Comparison of ENCODE assay signal across 9 mouse cellular contexts in the genomic region with DNA sequence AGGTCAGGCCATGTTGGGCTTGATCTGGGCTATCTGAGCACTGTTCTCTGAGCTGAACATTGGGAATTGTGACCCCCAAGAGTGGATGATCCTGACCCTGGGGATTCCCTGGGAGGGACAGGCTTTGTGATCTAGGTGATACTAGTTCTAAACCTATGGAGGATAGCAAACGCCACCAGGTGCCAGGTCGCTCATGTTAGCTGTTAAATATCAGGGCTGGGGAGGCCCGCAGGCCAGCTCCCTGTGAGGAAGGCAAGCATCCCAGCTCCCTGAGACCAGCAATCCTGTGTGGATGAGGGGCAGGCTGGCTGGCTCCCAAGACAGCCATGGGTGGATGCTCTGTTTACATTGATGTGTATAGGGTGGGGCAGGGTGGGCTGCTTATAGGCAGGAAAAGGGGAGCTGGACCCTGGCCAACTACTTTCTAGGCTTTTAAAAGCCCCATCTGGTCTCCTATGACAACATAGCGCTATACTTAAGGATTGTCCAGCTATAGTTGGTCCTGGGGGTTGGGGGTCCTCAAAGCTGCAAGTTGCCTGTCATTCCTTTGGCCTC. TPM values are rescaled to one million over a fixed set of nuclear protein-coding genes. Genes with fewer than 3 reads are reported as not detected.
DNase-seq lines count a peak whose midpoint lies in the region; ATAC-seq and TF ChIP-seq lines count a peak whose summit lies in the region.
"Had no signal": no experiment of that assay in that cellular context is flagged by ENCODE, and none has a peak within 500 bp of the region (broad histone marks: within the 10 kb centered on the region; RNA-seq: fewer than 3 reads in every experiment).

No protein-coding gene starts in this region.

- peaks cover 40% of the 10 kb centered on the region for H3K4me1 ChIP-seq in embryonic facial prominence, embryonic 13.5 days
- H3K4me1 ChIP-seq in embryonic facial prominence, embryonic 10.5 days, result peaks cover 37% of the 10 kb centered on the region
- peaks cover 25% of the 10 kb centered on the region for H3K4me1 ChIP-seq in intestine, embryonic 14.5 days (replicated peaks; ENCODE audit: control insufficient read depth, insufficient read depth, low read length)
- H3K4me1 ChIP-seq in intestine, postnatal 0 days (replicated peaks; ENCODE audit: control insufficient read depth, insufficient read depth, low read length), result peaks cover 3% of the 10 kb centered on the region; the same call in 1 of the 2 replicates
- H3K4me1 ChIP-seq in intestine, embryonic 15.5 days (replicated peaks), result peaks cover 30% of the 10 kb centered on the region
- peaks cover 13% of the 10 kb centered on the region; the same call in 1 of the 2 replicates for H3K4me1 ChIP-seq in kidney, adult 2 months (ENCODE audit: control insufficient read depth, insufficient read depth, low read length)

- TF ChIP-seq POLR2A in kidney, adult 2 months (IDR thresholded peaks at IDR 0.05; ENCODE audit: low read depth, low read length), result no peak

- no peak overlapping the region for H3K4me2 ChIP-seq in embryonic facial prominence, embryonic 13.5 days
- no peak overlapping the region for H3K4me2 ChIP-seq in intestine, embryonic 14.5 days (ENCODE audit: low read length)
- H3K4me2 ChIP-seq in intestine, postnatal 0 days (replicated peaks; ENCODE audit: low read depth), result no peak overlapping the region; the same call in 1 of the 2 replicates
- H3K4me2 ChIP-seq in intestine, embryonic 15.5 days (replicated peaks), result no peak overlapping the region

- no peak for ATAC-seq in embryonic facial prominence, embryonic 13.5 days (ENCODE audit: insufficient number of reproducible peaks, insufficient read depth, low FRiP score, low TSS enrichment, low read depth)
- peak; percentile 21; the same call in 1 of the 2 replicates for ATAC-seq in intestine, embryonic 14.5 days (replicated peaks; ENCODE audit: low FRiP score, low TSS enrichment, low read depth)
- ATAC-seq in intestine, postnatal 0 days, result no peak
- 0 out of 2 replicates have a peak, but pooled peaks have one; percentile 37 for ATAC-seq in intestine, embryonic 15.5 days

- TF ChIP-seq CTCF in intestine, postnatal 0 days (IDR thresholded peaks at IDR 0.05; ENCODE audit: low read depth), result no peak
- TF ChIP-seq CTCF in C2C12 (IDR thresholded peaks at IDR 0.05; ENCODE audit: control insufficient read depth, insufficient read depth, insufficient read length), result no peak
- no peak for TF ChIP-seq CTCF in kidney, adult 2 months (conservative IDR thresholded peaks at IDR 0.05; ENCODE audit: insufficient read depth, insufficient read length, low read depth, low read length)

- H3K27ac ChIP-seq in embryonic facial prominence, embryonic 13.5 days, result 0 out of 2 replicates have a peak overlapping the region, but pooled peaks have one; percentile 1
- H3K27ac ChIP-seq in embryonic facial prominence, embryonic 10.5 days (replicated peaks), result no peak overlapping the region
- H3K27ac ChIP-seq in intestine, embryonic 14.5 days (ENCODE audit: low read depth), result no peak overlapping the region
- no peak overlapping the region for H3K27ac ChIP-seq in intestine, postnatal 0 days (ENCODE audit: low read depth, low read length)
- H3K27ac ChIP-seq in intestine, embryonic 15.5 days, result no peak overlapping the region
- H3K27ac ChIP-seq in kidney, adult 2 months (ENCODE audit: insufficient read depth, low read depth, low read length), result no peak overlapping the region

- H3ac ChIP-seq in C2C12 (ENCODE audit: control insufficient read depth, insufficient read length, low read depth), result peak overlapping the region; percentile 1

- WGBS in embryonic facial prominence, embryonic 13.5 days, result 82% methylated on average over 4 of the region's 4 CpGs
- WGBS in embryonic facial prominence, embryonic 10.5 days, result 89% methylated on average over 4 of the region's 4 CpGs
- WGBS in intestine, embryonic 14.5 days, result 51% methylated on average over 4 of the region's 4 CpGs
- 59% methylated on average over 4 of the region's 4 CpGs for WGBS in intestine, postnatal 0 days
- WGBS in intestine, embryonic 15.5 days, result 56% methylated on average over 4 of the region's 4 CpGs
- WGBS in kidney, adult 2 months, result 91% methylated on average over 4 of the region's 4 CpGs

- H3K9ac ChIP-seq in embryonic facial prominence, embryonic 13.5 days, result no peak overlapping the region; the same call in 1 of the 2 replicates
- no peak overlapping the region for H3K9ac ChIP-seq in intestine, embryonic 14.5 days (ENCODE audit: low read length)
- no peak overlapping the region for H3K9ac ChIP-seq in intestine, postnatal 0 days (ENCODE audit: low read depth, low read length)
- H3K9ac ChIP-seq in intestine, embryonic 15.5 days, result no peak overlapping the region

- H3K79me2 ChIP-seq in C2C12 (ENCODE audit: control insufficient read depth, insufficient read depth), result peaks cover 100% of the 10 kb centered on the region

- H3K27me3 ChIP-seq in embryonic facial prominence, embryonic 13.5 days, result no peaks in the 10 kb centered on the region
- H3K27me3 ChIP-seq in embryonic facial prominence, embryonic 10.5 days (replicated peaks; ENCODE audit: low read depth, poor library complexity, severe bottlenecking), result no peaks in the 10 kb centered on the region
- H3K27me3 ChIP-seq in intestine, embryonic 14.5 days (replicated peaks; ENCODE audit: control insufficient read depth, insufficient read depth, low read length), result no peaks in the 10 kb centered on the region
- no peaks in the 10 kb centered on the region for H3K27me3 ChIP-seq in intestine, postnatal 0 days (replicated peaks; ENCODE audit: control insufficient read depth, insufficient read depth, low read length)
- H3K27me3 ChIP-seq in C2C12 (ENCODE audit: control insufficient read depth, insufficient read depth, insufficient read length), result no peaks in the 10 kb centered on the region
- no peaks in the 10 kb centered on the region for H3K27me3 ChIP-seq in intestine, embryonic 15.5 days (replicated peaks)
- H3K27me3 ChIP-seq in kidney, adult 2 months (replicated peaks; ENCODE audit: control insufficient read depth, insufficient read depth, low read length), result no peaks in the 10 kb centered on the region

- H3K9me3 ChIP-seq in embryonic facial prominence, embryonic 13.5 days, result no peaks in the 10 kb centered on the region
- no peaks in the 10 kb centered on the region for H3K9me3 ChIP-seq in embryonic facial prominence, embryonic 10.5 days
- H3K9me3 ChIP-seq in intestine, embryonic 14.5 days (ENCODE audit: control insufficient read depth, low read length), result no peaks in the 10 kb centered on the region
- no peaks in the 10 kb centered on the region for H3K9me3 ChIP-seq in intestine, postnatal 0 days (ENCODE audit: control insufficient read depth)
- no peaks in the 10 kb centered on the region for H3K9me3 ChIP-seq in intestine, embryonic 15.5 days

- peaks cover 83% of the 10 kb centered on the region for H3K79me3 ChIP-seq in C2C12 (ENCODE audit: low read depth)

- DNase-seq in embryonic facial prominence, embryonic 10.5 days (ENCODE audit: low spot score), result no peak
- DNase-seq in intestine, embryonic 14.5 days (ENCODE audit: low spot score), result no peak
- DNase-seq in adrenal gland, postnatal 4 days (ENCODE audit: low spot score in 2 of 2), result no peak
- DNase-seq in kidney, adult 2 months, result no peak
- DNase-seq: cerebellum, adult 9-10 months had no signal

- H3K36me3 ChIP-seq in embryonic facial prominence, embryonic 13.5 days, result 0 out of 2 replicates have a peak, but pooled peaks cover 3% of the 10 kb centered on the region
- H3K36me3 ChIP-seq in embryonic facial prominence, embryonic 10.5 days (replicated peaks), result peaks cover 12% of the 10 kb centered on the region
- H3K36me3 ChIP-seq in intestine, embryonic 14.5 days (ENCODE audit: control insufficient read depth, insufficient read depth, low read length), result no peaks in the 10 kb centered on the region
- H3K36me3 ChIP-seq in intestine, postnatal 0 days (ENCODE audit: control insufficient read depth, insufficient read depth), result no peaks in the 10 kb centered on the region; the same call in 1 of the 2 replicates
- peaks cover 33% of the 10 kb centered on the region for H3K36me3 ChIP-seq in C2C12 (ENCODE audit: control insufficient read depth, insufficient read depth)
- H3K36me3 ChIP-seq in intestine, embryonic 15.5 days, result no peaks in the 10 kb centered on the region
- no peaks in the 10 kb centered on the region for H3K36me3 ChIP-seq in kidney, adult 2 months (ENCODE audit: control insufficient read depth, insufficient read depth, low read length)

- H3K4me3 ChIP-seq in embryonic facial prominence, embryonic 13.5 days, result no peak overlapping the region
- no peak overlapping the region for H3K4me3 ChIP-seq in embryonic facial prominence, embryonic 10.5 days
- no peak overlapping the region for H3K4me3 ChIP-seq in intestine, embryonic 14.5 days (ENCODE audit: low read depth, low read length)
- no peak overlapping the region for H3K4me3 ChIP-seq in intestine, postnatal 0 days (ENCODE audit: low read depth, low read length)
- no peak overlapping the region for H3K4me3 ChIP-seq in C2C12 (ENCODE audit: insufficient read depth, poor library complexity, severe bottlenecking)
- no peak overlapping the region for H3K4me3 ChIP-seq in intestine, embryonic 15.5 days (replicated peaks)
- H3K4me3 ChIP-seq in kidney, adult 2 months (ENCODE audit: insufficient read depth, low read depth, low read length), result no peak overlapping the region

TF ChIP-seq in C2C12, 6 proteins besides CTCF, POLR2A, EP300 and RAD21 (continues in another document):
- no peak for TF ChIP-seq MAX (IDR thresholded peaks at IDR 0.05)

RNA-seq across cellular contexts. Expression of gene Gramd4, which starts 10.5 kb away (rescaled TPM):
- 14.6 and 16.6 TPM in 2 replicates for polyA plus RNA-seq in embryonic facial prominence, embryonic 13.5 days (2015; fragmentation: Nextera tagmentation; extraction: Ambion mirVana)
- 13.7 and 13.8 TPM in 2 replicates for polyA plus RNA-seq in embryonic facial prominence, embryonic 10.5 days (2016; fragmentation: Nextera tagmentation; extraction: Ambion mirVana)
- polyA plus RNA-seq in intestine, embryonic 14.5 days (2014; fragmentation: Nextera tagmentation; extraction: Ambion mirVana), result 6.0 and 8.1 TPM in 2 replicates
- polyA plus RNA-seq in intestine, postnatal 0 days (2015; fragmentation: Nextera tagmentation; extraction: Ambion mirVana), result 5.6 and 6.4 TPM in 2 replicates
- polyA plus RNA-seq in C2C12 (2012; fragmentation: generic; extraction: Trizol), result 36.2 TPM
- polyA plus RNA-seq in intestine, embryonic 15.5 days (2015; fragmentation: Nextera tagmentation; extraction: Ambion mirVana), result 12.4 and 13.6 TPM in 2 replicates
- 10 to 100 TPM; 22.9 to 23.1 TPM for total RNA-seq in adrenal gland, postnatal 4 days (2021)
- 18.9 and 20.6 TPM in 2 replicates for polyA plus RNA-seq in kidney, adult 2 months (2012; rRNA removed)

RNA-seq across cellular contexts. Expression of gene Celsr1, which starts 34.4 kb away (rescaled TPM):
- polyA plus RNA-seq in embryonic facial prominence, embryonic 13.5 days (2015; fragmentation: Nextera tagmentation; extraction: Ambion mirVana), result 2.9 and 3.1 TPM in 2 replicates
- 1.2 and 1.5 TPM in 2 replicates for polyA plus RNA-seq in embryonic facial prominence, embryonic 10.5 days (2016; fragmentation: Nextera tagmentation; extraction: Ambion mirVana)
- 1.3 and 2.2 TPM in 2 replicates for polyA plus RNA-seq in intestine, embryonic 14.5 days (2014; fragmentation: Nextera tagmentation; extraction: Ambion mirVana)
- polyA plus RNA-seq in intestine, postnatal 0 days (2015; fragmentation: Nextera tagmentation; extraction: Ambion mirVana), result 0.33 and 0.39 TPM in 2 replicates
- 0.16 TPM for polyA plus RNA-seq in C2C12 (2012; fragmentation: generic; extraction: Trizol)
- polyA plus RNA-seq in intestine, embryonic 15.5 days (2015; fragmentation: Nextera tagmentation; extraction: Ambion mirVana), result 1.1 TPM in 2 replicates
- 10 to 100 TPM; 11.0 to 14.8 TPM for total RNA-seq in adrenal gland, postnatal 4 days (2021)
- polyA plus RNA-seq in kidney, adult 2 months (2012; rRNA removed), result 12.4 and 16.8 TPM in 2 replicates

Comparison
In these comparisons a context has a peak if more than half of its experiments do, and no peak if none do; other contexts are left out.
1. ATAC-seq: peak in intestine, embryonic 14.5 days (single experiment) and intestine, embryonic 15.5 days (single experiment); none in embryonic facial prominence, embryonic 13.5 days (single experiment) and intestine, postnatal 0 days (single experiment).